Mouse (Mus musculus) fibroblast of lung, adult 2 months (primary cell): Measurements from ENCODE around the gene Cubn.
A peak's percentile ranks its signal among the peaks of the same experiment; 100 is the strongest.

ENCODE experiments used
- DNase-seq: peaks from one replicate; pipeline ENCODE4 v3.0.0-alpha.2; 2011; ENCODE audit warnings: low read depth

Gene Cubn

DNA sequence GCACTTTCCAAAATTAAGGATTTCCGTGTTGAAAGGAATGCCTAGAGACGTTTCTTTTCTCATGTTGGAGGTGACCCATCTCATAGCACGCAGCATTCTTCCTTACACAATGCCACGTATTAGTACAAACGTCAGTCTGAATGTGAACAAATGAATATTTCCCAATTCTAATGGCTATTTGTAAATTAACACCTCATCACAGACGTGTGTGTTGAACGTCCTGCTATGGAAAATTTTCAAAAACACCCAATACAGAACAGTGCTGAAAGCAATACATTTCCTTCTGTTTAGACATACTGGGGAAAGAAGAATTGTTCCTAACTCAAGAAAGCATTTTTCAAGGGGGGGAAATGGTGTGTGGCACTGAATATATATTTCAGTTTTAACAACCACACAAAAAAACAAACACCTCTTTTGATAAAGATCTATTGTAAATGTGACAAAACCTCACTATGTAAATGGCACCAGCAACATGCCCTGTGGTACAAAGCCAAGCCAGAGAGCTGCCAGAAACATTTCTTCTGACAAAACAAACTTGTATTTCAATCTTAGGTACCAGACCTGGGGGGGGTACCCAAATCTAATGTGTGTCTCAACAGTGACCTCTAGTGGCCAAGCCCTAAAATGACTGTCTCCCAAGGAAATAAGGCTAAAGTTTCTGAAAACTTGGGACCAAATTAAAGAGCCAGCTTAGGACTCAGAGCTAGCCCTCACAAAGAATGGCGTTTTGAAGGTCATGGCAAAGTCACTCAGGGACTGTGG lies 254.3 kb downstream of the Cubn start:
- DNase-seq, result peak; percentile 43

DNA sequence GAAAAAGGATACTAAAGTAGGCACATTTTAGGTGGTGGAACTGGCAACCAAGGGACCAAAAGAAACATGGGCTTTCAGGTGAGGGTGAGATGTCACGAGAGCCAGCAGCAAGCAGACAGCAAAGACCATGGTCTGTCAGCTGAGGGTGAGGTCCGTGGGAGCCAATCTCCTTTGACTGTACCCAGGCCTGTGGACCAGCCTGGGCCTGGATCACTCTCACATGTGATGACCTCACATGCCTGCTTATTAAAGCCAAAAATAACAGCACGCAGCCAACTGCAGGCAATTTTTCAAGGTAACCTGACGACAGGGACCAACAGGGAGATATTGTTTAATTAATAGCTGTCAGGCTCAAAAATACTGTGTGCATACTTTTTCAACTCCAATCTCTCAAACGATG lies 255.9 kb downstream of the Cubn start:
- DNase-seq, result peak; percentile 75

DNA sequence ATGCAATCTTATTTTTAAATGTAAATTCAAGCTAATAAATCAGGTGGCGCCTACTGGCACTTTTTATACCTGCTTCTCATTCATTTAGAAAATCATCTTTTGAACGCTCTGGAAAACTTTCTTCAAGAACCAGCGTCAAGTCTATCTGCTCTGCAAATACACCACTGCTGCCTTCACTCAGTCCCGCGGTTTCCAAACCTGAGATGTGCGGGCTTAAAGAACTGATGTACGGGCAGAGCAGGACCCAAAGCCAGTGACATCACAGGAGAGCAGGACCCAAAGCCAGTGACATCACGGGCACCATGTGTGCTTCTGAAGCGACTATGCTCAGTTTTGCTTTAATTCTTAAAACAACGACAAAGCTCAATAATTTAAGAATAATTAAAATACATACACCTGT lies 256.8 kb downstream of the Cubn start:
- DNase-seq, result no peak

DNA sequence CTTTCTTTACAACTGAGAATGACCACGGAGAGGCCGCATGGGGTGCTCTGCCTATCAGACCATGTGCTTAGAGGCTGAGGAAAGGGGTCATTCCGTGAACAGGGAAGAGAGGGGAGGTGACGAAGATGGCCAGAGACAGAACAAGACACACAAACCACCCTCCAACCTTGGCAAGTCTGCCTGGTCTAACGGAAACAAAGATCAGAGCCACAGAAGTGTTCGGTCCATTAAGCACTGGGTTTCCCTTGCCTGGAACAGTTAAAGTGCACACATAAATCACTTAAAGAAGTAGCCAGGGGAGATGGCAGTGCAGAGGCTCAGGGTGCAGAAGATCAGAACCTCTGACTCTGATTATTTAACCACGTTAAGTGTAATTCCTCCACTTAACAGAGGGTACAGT lies 257.7 kb downstream of the Cubn start:
- no peak for DNase-seq

DNA sequence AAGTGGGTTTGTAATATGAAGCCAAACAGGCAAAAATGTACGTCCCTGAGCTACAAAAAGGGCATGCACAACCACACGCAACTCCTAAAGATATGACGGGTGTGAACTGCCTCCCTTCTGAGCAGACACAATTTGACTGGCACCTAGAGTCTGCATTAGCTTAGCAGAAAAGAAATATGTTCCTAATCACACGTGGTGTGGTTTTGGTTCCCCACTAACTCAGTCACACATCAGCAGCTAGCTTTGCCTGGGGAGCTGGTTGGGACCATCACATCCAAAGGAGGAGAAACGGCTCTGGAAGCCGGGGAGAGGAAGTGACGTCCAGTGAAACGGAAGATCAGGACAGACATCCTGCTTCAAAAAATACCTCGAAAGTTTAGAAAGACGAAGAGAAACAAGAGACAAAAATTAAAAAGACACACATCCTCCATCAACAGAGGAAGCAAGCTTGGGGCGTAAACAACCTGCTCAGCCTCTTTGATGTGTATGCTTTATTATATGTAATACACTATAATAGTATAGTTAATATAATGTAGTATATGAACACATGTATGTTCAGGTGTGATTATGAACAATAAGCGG lies 258.3 kb downstream of the Cubn start:
- DNase-seq, result no peak

DNA sequence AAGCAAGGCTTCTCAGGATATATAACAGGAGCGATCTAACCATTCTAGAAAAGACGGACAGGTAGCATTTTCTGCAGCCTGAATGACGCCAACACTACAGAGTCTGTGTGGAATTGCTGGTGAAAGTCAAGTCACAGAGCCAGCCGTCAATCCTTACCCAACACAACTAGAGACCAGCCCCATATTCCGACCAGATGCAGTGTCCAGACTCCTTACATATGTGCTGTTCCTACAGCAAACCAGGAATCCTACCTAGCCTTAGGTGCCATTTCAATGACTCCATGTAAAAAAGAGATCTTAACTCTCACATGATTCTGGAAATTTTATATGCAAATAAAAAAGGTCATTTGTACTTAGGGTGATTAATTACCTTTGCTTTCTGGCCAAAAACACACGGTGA lies 259.3 kb downstream of the Cubn start:
- no peak for DNase-seq

DNA sequence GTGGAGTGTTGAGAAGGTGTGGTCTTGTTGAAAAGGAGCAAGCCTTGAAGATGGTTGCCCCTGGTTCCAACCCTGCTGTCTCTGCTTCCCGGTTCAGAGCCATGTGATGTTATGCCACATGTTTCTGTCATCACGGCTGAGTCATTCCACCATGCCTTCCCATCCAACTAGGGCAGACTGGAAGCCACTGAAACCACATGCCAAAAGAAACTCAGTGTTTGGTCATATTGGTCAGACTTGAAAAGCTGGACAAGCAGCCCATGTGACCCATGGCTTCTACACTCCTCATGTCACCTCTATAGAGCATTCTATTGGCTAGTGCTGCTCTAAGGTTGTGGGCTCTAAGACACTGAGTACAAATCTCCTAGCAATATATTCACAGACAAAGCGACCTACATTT lies 261.9 kb downstream of the Cubn start:
- DNase-seq, result peak; percentile 67
